Mouse (Mus musculus) hindbrain, postnatal 0 days (tissue): ENCODE results near the gene Nav2. TPM values are rescaled to one million over a fixed set of nuclear protein-coding genes. Genes with fewer than 3 reads are reported as not detected.
A peak's percentile ranks its signal among the peaks of the same experiment; 100 is the strongest.

Experiments
- ATAC-seq: fragments of 200-750 bp; cut with Nextera tagmentation; 2 replicates; pipeline ENCODE4 v1.8.0; 2017; ENCODE audit warnings: mild to moderate bottlenecking, moderate TSS enrichment, moderate library complexity
- DNase-seq: peaks from one replicate; pipeline ENCODE4 v3.0.0-alpha.2; 2015; ENCODE audit warnings: low spot score
- H3K27ac ChIP-seq: fragments of 300-500 bp; sonication (generic); 2 replicates; pipeline ENCODE4 v1.5.1; 2014; ENCODE audit warnings: mild to moderate bottlenecking
- H3K27me3 ChIP-seq: fragments of 300-500 bp; sonication (generic); 2 replicates; pipeline ENCODE4 v1.6.1; 2014; ENCODE audit warnings: low read length, mixed read lengths; ENCODE audit not compliant: insufficient read depth
- H3K36me3 ChIP-seq: fragments of 300-500 bp; sonication (generic); 2 replicates; pipeline ENCODE4 v1.6.1; 2014; ENCODE audit warnings: low read length, mixed read lengths; ENCODE audit not compliant: insufficient read depth
- H3K4me1 ChIP-seq: fragments of 300-500 bp; sonication (generic); 2 replicates; pipeline ENCODE4 v1.6.1; 2014; ENCODE audit warnings: antibody characterized with exemption, low read length, mixed read lengths; ENCODE audit not compliant: insufficient read depth
- H3K4me2 ChIP-seq: fragments of 300-500 bp; sonication (generic); 2 replicates; pipeline ENCODE4 v1.6.1; 2014; ENCODE audit warnings: low read depth, mild to moderate bottlenecking, low read length, moderate library complexity, mixed read lengths
- H3K4me3 ChIP-seq: fragments of 300-500 bp; sonication (generic); 2 replicates; pipeline ENCODE4 v1.5.1; 2014; ENCODE audit warnings: low read length
- H3K9ac ChIP-seq: fragments of 300-500 bp; sonication (generic); replicated peaks from 2 replicates; pipeline ENCODE4 v1.6.1; 2014; ENCODE audit warnings: mild to moderate bottlenecking, low read length, moderate library complexity, mixed read lengths
- H3K9me3 ChIP-seq: fragments of 300-500 bp; sonication (generic); 2 replicates; pipeline ENCODE4 v1.6.1; 2016; ENCODE audit warnings: low read length, mixed read lengths
- CTCF ChIP-seq: IDR thresholded peaks from 2 replicates; pipeline ENCODE4 v1.5.1; 2016; ENCODE audit warnings: antibody characterized with exemption, control low read depth, low read depth
- WGBS: fragments of 180-500 bp; shearing (Covaris S2); extraction: QIAGEN DNeasy Blood & Tissue Kit; methylation state at CpG from one replicate; pipeline ENCODE4 v1.1.7; 2014; 5-methylcytosine and 5-hydroxymethylcytosine counted together
- polyA plus RNA-seq: library from polyadenylated mRNA; unstranded; fragments of >200 nt; fragmentation: Nextera tagmentation; extraction: Ambion mirVana; gene quantifications from 2 replicates; pipeline ENCODE4 v1.2.1, GENCODE M21; 2015
- total RNA-seq: library from RNA; depleted of rRNA; stranded (reverse); fragments of >200 nt; gene quantifications from 2 replicates; pipeline ENCODE4 v1.2.3, GENCODE M21; 2014

Gene Nav2
- total and polyA plus RNA-seq, 2 experiments from 2014 or later, result 20.1 to 64.7 TPM

DNA sequence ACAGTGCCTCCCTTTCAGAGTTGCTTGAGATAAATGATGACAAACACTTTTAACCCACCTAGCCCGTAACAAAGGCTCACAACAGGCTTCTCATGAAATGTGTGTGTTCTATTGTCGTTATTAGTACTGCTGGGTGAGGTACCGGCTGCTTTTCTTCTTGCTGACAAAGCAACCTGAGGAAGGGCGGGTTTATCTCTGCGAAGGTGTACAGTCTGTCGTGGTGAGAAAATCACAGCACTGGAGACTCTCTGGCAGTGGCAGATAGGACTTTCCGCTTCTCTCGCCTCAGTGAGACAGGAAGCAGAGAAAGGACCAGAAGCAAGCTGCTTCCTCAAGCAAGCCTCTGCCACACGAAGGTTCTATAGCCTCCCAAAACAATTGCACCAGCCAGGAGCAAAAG lies 244.2 kb downstream of the Nav2 start:
- DNase-seq (no peak), ATAC-seq (peak; percentile 28)
- H3K9ac ChIP-seq, result no peak overlapping the region
- no peaks in the 10 kb centered on the region for H3K4me1 ChIP-seq
- no peak overlapping the region for H3K4me3 ChIP-seq
- H3K9me3 ChIP-seq, result 0 out of 2 replicates have a peak, but pooled peaks cover 6% of the 10 kb centered on the region
- TF ChIP-seq CTCF, result no peak
- peak overlapping the region; percentile 34; the same call in 1 of the 2 replicates for H3K27ac ChIP-seq
- 62% methylated on average over 9 of the region's 9 CpGs for WGBS
- H3K36me3 ChIP-seq, result no peaks in the 10 kb centered on the region
- H3K27me3 ChIP-seq, result no peaks in the 10 kb centered on the region
- H3K4me2 ChIP-seq, result no peak overlapping the region

DNA sequence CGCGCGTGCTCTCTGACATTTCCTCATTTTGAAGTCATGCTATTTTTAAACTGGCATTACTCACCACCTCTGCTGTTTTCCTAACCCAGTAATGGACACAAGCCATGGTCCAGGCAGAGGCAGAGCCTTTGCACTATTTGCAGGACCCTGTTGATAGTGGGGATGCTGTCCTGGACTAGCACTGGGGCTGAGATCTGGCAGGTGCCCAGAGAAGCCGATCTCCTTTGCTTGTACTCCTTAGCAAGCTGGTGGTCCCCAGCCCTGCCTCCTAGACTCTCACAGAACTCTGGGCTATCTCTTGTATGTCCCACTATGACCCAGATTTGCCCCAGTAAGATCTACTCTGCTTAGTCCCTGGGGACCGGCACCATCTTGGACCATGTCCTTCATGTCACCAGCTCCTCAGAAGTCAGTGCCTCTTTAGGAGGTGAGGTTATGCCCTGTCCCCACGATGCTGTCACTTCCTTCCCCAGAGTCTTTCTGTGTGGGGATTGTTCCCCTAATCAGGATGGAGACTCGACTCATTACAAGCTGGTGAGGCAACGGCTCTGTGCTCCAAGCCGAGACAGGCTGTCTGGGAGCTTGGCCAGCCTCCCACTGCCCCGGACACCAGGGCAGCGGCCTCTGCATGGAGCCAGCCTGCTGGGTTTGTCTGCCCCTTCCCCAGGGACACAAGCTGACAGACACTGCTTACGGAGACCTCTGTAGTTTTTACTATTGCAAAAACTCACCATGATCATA lies 250.3 kb downstream of the Nav2 start:
- Histone ChIP-seq H3K9me3 (0 out of 2 replicates have a peak, but pooled peaks cover 6% of the 10 kb centered on the region), H3K27ac (no peak overlapping the region), H3K4me3 (no peak overlapping the region), H3K4me2 (no peak overlapping the region), H3K27me3 (no peaks in the 10 kb centered on the region), H3K4me1 (peaks cover 29% of the 10 kb centered on the region), H3K9ac (no peak overlapping the region), H3K36me3 (no peaks in the 10 kb centered on the region)
- WGBS, result 49% methylated on average over 12 of the region's 12 CpGs
- TF ChIP-seq CTCF, result no peak
- peak; percentile 44 for DNase-seq
- peak; percentile 61; the same call in 1 of the 2 replicates for ATAC-seq

DNA sequence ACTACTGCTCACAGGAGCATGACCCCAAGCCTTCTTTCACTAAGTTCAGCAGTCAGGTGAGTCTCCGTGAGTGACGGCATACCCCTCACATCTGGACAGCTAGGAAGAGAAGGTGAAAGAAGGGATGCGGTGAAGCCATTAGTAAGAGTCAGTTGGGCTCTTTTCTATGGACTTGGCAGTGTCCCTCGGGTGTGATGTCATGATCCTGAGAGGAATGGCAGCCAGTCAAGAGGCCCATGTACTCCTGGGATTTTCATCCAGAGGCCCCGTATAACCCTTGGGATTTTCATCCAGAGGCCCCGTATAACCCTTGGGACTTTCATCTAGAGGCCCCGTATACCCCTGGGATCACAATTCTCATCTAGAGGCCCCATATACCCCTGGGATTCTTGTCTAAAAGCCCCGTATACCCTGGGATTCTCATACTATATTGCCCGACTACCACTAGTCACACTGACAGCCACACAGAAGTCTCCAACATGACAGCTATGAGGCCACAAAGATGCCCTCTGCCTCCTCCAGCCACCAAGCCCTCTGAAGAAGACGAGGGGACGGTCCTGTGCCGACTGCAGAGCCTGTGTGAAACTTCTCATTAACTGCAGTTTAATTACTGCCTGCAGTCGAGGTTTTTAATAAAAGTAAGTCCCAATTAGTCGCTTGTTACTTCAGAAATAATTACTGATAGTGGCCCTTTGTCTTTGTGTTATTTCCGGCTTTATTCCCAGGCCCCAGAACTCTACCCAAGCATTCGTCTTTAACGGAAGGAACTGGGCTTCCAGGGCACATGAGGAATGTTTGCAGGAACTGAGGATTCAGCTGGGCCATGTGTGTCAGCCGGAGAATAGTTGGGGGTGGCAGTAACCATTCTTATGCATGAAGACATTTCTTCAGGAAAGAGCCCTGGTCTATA lies 251.4 kb downstream of the Nav2 start:
- no peak for TF ChIP-seq CTCF
- H3K4me1 ChIP-seq, result peaks cover 32% of the 10 kb centered on the region
- H3K27ac ChIP-seq, result no peak overlapping the region
- H3K36me3 ChIP-seq, result no peaks in the 10 kb centered on the region
- no peaks in the 10 kb centered on the region for H3K27me3 ChIP-seq
- 0 out of 2 replicates have a peak, but pooled peaks cover 6% of the 10 kb centered on the region for H3K9me3 ChIP-seq
- no peak overlapping the region for H3K4me2 ChIP-seq
- no peak overlapping the region for H3K9ac ChIP-seq
- H3K4me3 ChIP-seq, result no peak overlapping the region
- WGBS, result 55% methylated on average over 18 of the region's 18 CpGs
- ATAC-seq (peak; percentile 36; the same call in 1 of the 2 replicates), DNase-seq (no peak)

DNA sequence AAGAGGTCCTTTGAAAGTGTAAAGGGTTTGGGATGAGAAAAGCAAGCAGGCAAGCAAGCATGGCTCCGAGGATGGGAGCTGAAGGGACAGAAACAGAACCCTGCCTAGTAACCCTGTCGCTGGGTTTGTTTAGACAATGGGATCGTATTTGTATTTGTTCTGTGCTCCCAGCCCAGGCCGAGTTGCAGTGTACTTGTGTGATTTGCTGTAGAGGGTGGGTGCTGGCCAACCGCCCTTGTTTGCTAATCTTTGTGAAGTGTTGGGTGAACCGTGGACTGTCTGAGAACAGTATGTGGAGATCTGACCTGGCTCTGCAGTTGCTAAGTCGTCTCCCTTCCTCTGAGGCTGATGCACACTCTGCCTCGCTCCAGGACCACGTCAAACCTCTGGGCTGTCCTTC lies 253.6 kb downstream of the Nav2 start:
- DNase-seq (peak; percentile 9), ATAC-seq (no peak)
- no peak overlapping the region for H3K9ac ChIP-seq
- no peak overlapping the region for H3K4me2 ChIP-seq
- H3K9me3 ChIP-seq, result no peaks in the 10 kb centered on the region
- no peak for TF ChIP-seq CTCF
- peak overlapping the region; percentile 20; the same call in 1 of the 2 replicates for H3K27ac ChIP-seq
- H3K27me3 ChIP-seq, result no peaks in the 10 kb centered on the region
- 30% methylated on average over 9 of the region's 9 CpGs for WGBS
- H3K4me1 ChIP-seq, result peaks cover 32% of the 10 kb centered on the region
- no peaks in the 10 kb centered on the region for H3K36me3 ChIP-seq
- H3K4me3 ChIP-seq, result no peak overlapping the region

DNA sequence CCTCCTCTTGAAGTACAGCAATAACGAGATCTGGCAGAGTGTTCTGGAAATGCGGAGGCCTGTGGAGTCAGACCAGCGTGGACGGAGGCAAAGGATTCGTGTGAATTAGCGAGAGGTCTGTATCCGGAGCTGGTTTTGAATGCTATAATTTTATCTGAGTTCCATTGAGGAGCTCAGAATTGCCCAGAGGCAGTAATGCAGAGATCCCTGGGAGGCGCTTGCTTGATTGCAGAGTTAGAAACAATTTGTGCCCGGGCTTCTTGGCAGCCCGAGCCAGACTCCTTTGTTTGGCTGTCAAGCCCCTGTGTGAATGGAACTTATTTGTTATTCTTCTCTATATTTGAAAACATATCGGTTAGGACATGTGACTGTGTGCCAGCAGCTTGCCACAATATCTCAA lies 255.3 kb downstream of the Nav2 start:
- H3K27me3 ChIP-seq, result no peaks in the 10 kb centered on the region
- 13% methylated on average over 11 of the region's 11 CpGs for WGBS
- peak overlapping the region; percentile 34; the same call in 1 of the 2 replicates for H3K27ac ChIP-seq
- no peak overlapping the region for H3K4me3 ChIP-seq
- H3K9ac ChIP-seq, result no peak overlapping the region
- H3K9me3 ChIP-seq, result no peaks in the 10 kb centered on the region
- DNase-seq, result peak; percentile 63
- peak; percentile 30; the same call in 1 of the 2 replicates for ATAC-seq
- H3K36me3 ChIP-seq, result no peaks in the 10 kb centered on the region
- peak overlapping the region; percentile 14 for H3K4me2 ChIP-seq
- H3K4me1 ChIP-seq, result peaks cover 30% of the 10 kb centered on the region
- TF ChIP-seq CTCF, result no peak

DNA sequence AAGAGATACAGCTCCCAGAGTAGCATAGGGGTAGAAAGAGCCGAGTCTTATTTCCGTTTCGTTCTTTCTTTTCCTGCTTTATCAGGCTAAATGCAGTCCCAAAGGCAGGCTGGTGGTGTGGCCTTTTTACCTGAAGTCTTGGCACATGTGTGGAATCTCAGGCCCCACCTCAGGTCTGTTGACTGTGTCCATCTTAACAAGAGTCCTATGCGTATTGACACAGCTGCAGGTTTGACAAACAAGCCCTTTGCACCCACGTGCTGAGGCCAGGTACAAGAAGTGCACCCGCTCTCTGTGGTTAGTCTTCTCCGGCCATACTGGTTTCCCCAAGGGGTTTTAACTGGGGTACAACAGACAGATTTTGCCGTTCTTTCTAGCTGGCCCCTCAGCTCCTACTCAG lies 256.4 kb downstream of the Nav2 start:
- DNase-seq, result no peak
- no peaks in the 10 kb centered on the region for H3K36me3 ChIP-seq
- no peaks in the 10 kb centered on the region for H3K9me3 ChIP-seq
- H3K27ac ChIP-seq, result no peak overlapping the region
- no peak for TF ChIP-seq CTCF
- H3K27me3 ChIP-seq, result no peaks in the 10 kb centered on the region
- WGBS, result 90% methylated on average over 8 of the region's 8 CpGs
- no peak overlapping the region for H3K4me2 ChIP-seq
- peaks cover 20% of the 10 kb centered on the region for H3K4me1 ChIP-seq
- ATAC-seq, result no peak
- no peak overlapping the region for H3K9ac ChIP-seq
- no peak overlapping the region for H3K4me3 ChIP-seq
